Mouse (Mus musculus): Measurements from ENCODE around the gene Klk1b4.

The Klk1b4 gene

GRCm38 (mm10) chr7:44254930-44255329, 47.7 kb downstream of the Klk1b4 start:
- no peak for DNase-seq

- no peak for DNase-seq
Observed at GRCm38 (mm10) chr7:44257278-44257677, 50.0 kb downstream of the Klk1b4 start, which contains the start of gene Acp4. Gene Acp4 (minus strand): TSS chr7:44257378.

- no peak for DNase-seq
Observed at GRCm38 (mm10) chr7:44260410-44260809, 53.2 kb downstream of the Klk1b4 start.

GRCm38 (mm10) chr7:44261147-44261546, 53.9 kb downstream of the Klk1b4 start, which contains the start of gene Gm15517:
Gene Gm15517 (plus strand): TSS chr7:44261447.
- DNase-seq, result no peak

Data from layer of hippocampus, adult 9-11 months (tissue).